In the genomic region with DNA sequence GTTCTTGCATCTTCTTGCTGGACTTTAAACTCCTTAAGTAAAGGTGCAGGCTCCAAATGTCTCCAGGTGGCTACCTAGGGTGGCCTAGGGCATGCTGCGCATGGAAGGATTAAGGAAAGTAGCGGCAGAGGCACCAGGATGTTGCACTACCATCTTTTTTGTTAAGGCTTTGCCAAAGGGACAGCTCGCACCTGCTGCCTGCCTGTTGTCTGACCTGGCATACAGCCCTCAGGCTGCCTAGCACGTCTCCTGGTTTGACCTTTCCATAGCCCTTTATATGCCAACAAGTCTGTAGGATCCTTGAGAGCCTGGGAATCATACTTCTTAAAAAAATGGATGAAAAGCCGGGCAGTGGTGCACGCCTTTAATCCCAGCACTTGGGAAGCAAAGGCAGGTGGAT, we compare ENCODE assay signal across 23 mouse cellular contexts. TPM values are rescaled to one million over a fixed set of nuclear protein-coding genes. Genes with fewer than 3 reads are reported as not detected.
A peak's percentile ranks its signal among the peaks of the same experiment; 100 is the strongest.
DNase-seq lines count a peak whose midpoint lies in the region; ATAC-seq and TF ChIP-seq lines count a peak whose summit lies in the region.
"Had no signal": no experiment of that assay in that cellular context is flagged by ENCODE, and none has a peak within 500 bp of the region (broad histone marks: within the 10 kb centered on the region; RNA-seq: fewer than 3 reads in every experiment).

No protein-coding gene starts in this region.

- no peaks in the 10 kb centered on the region for H3K9me3 ChIP-seq in heart, postnatal 0 days (replicated peaks; ENCODE audit: control insufficient read depth, low read length)
- H3K9me3 ChIP-seq in heart, embryonic 10.5 days, result no peaks in the 10 kb centered on the region
- H3K9me3 ChIP-seq in liver, embryonic 12.5 days (replicated peaks), result no peaks in the 10 kb centered on the region
- no peaks in the 10 kb centered on the region for H3K9me3 ChIP-seq in liver, embryonic 13.5 days (replicated peaks)
- H3K9me3 ChIP-seq in midbrain, embryonic 13.5 days, result no peaks in the 10 kb centered on the region
- H3K9me3 ChIP-seq: embryonic facial prominence, embryonic 12.5 days; embryonic facial prominence, embryonic 15.5 days; hindbrain, embryonic 12.5 days; hindbrain, embryonic 15.5 days had no signal

- peaks cover 8% of the 10 kb centered on the region; the same call in 1 of the 2 replicates for H3K4me1 ChIP-seq in heart, postnatal 0 days (ENCODE audit: control insufficient read depth, insufficient read depth)
- H3K4me1 ChIP-seq in heart, embryonic 10.5 days, result peaks cover 43% of the 10 kb centered on the region
- H3K4me1 ChIP-seq in liver, embryonic 12.5 days, result peaks cover 64% of the 10 kb centered on the region
- peaks cover 62% of the 10 kb centered on the region for H3K4me1 ChIP-seq in liver, embryonic 13.5 days (replicated peaks)
- peaks cover 22% of the 10 kb centered on the region for H3K4me1 ChIP-seq in midbrain, embryonic 13.5 days (replicated peaks)

- H3K9ac ChIP-seq in heart, postnatal 0 days (replicated peaks; ENCODE audit: low read depth, low read length), result no peak overlapping the region
- no peak overlapping the region for H3K9ac ChIP-seq in liver, embryonic 12.5 days
- no peak overlapping the region for H3K9ac ChIP-seq in liver, embryonic 13.5 days
- H3K9ac ChIP-seq in midbrain, embryonic 13.5 days (replicated peaks), result no peak overlapping the region
- H3K9ac ChIP-seq: embryonic facial prominence, embryonic 12.5 days; embryonic facial prominence, embryonic 15.5 days; forebrain, postnatal 0 days; hindbrain, embryonic 12.5 days; hindbrain, embryonic 15.5 days had no signal

- H3K27ac ChIP-seq in heart, postnatal 0 days (ENCODE audit: low read depth), result no peak overlapping the region
- H3K27ac ChIP-seq in heart, embryonic 10.5 days, result no peak overlapping the region
- peak overlapping the region; percentile 28; the same call in 1 of the 2 replicates for H3K27ac ChIP-seq in liver, embryonic 12.5 days
- H3K27ac ChIP-seq in liver, embryonic 13.5 days, result 0 out of 2 replicates have a peak overlapping the region, but pooled peaks have one; percentile 6
- H3K27ac ChIP-seq in midbrain, embryonic 13.5 days, result no peak overlapping the region
- H3K27ac ChIP-seq: embryonic facial prominence, embryonic 12.5 days; embryonic facial prominence, embryonic 15.5 days; hindbrain, embryonic 12.5 days; hindbrain, embryonic 15.5 days had no signal

- intact Hi-C loops in gastrocnemius, postnatal 14 days (cut with DNase I; ENCODE audit: low total_unique reads), result no loop called here

- H3K36me3 ChIP-seq in heart, postnatal 0 days (replicated peaks; ENCODE audit: control insufficient read depth, insufficient read depth, low read length), result peaks cover 19% of the 10 kb centered on the region
- H3K36me3 ChIP-seq in heart, embryonic 10.5 days, result peaks cover 32% of the 10 kb centered on the region
- peaks cover 29% of the 10 kb centered on the region for H3K36me3 ChIP-seq in liver, embryonic 12.5 days
- H3K36me3 ChIP-seq in liver, embryonic 13.5 days, result peaks cover 19% of the 10 kb centered on the region
- peaks cover 28% of the 10 kb centered on the region for H3K36me3 ChIP-seq in midbrain, embryonic 13.5 days

- peak; percentile 17 for DNase-seq in gastrocnemius, postnatal 10 days
- no peak for DNase-seq in gastrocnemius, postnatal 14 days
- peak; percentile 3 for DNase-seq in heart, postnatal 0 days (ENCODE audit: low spot score)
- no peak for DNase-seq in heart, embryonic 10.5 days (ENCODE audit: low spot score)
- no peak for DNase-seq in liver
- DNase-seq in liver, embryonic 13.5 days, result no peak
- DNase-seq: adrenal gland, adult 2 months; adrenal gland, postnatal 14 days; cerebellum, adult 11-12 months; cerebellum, adult 8-10 months; forebrain, postnatal 0 days; heart, postnatal 14 days had no signal

- 87% methylated on average over 6 of the region's 6 CpGs for WGBS in heart, postnatal 0 days
- WGBS in heart, embryonic 10.5 days, result 91% methylated on average over 6 of the region's 6 CpGs
- 84% methylated on average over 6 of the region's 6 CpGs for WGBS in liver, embryonic 12.5 days (ENCODE audit: insufficient replicate concordance)
- WGBS in liver, embryonic 13.5 days (ENCODE audit: insufficient replicate concordance), result 81% methylated on average over 6 of the region's 6 CpGs
- WGBS in midbrain, embryonic 13.5 days, result 91% methylated on average over 6 of the region's 6 CpGs

- no peak for ATAC-seq in heart, postnatal 0 days (ENCODE audit: insufficient read depth, low read depth)
- no peak for ATAC-seq in liver, embryonic 12.5 days
- no peak for ATAC-seq in liver, embryonic 13.5 days (ENCODE audit: low read depth)
- ATAC-seq in midbrain, embryonic 13.5 days, result no peak
- ATAC-seq: CD4-positive, CD25-positive, alpha-beta regulatory T cell, adult 4 months; forebrain, embryonic 14.5 days; forebrain, postnatal 0 days; intestine, postnatal 0 days had no signal

- H3K27me3 ChIP-seq in heart, postnatal 0 days (ENCODE audit: control insufficient read depth, insufficient read depth, low read length), result no peaks in the 10 kb centered on the region
- no peaks in the 10 kb centered on the region for H3K27me3 ChIP-seq in heart, embryonic 10.5 days (ENCODE audit: insufficient read depth, poor library complexity, severe bottlenecking)
- H3K27me3 ChIP-seq in liver, embryonic 12.5 days (replicated peaks), result no peaks in the 10 kb centered on the region
- no peaks in the 10 kb centered on the region for H3K27me3 ChIP-seq in liver, embryonic 13.5 days
- no peaks in the 10 kb centered on the region for H3K27me3 ChIP-seq in midbrain, embryonic 13.5 days
- H3K27me3 ChIP-seq: embryonic facial prominence, embryonic 12.5 days; embryonic facial prominence, embryonic 15.5 days; hindbrain, embryonic 12.5 days; hindbrain, embryonic 15.5 days had no signal

- H3K4me3 ChIP-seq in heart, postnatal 0 days (ENCODE audit: low read depth, low read length), result no peak overlapping the region
- H3K4me3 ChIP-seq in heart, embryonic 10.5 days, result no peak overlapping the region
- no peak overlapping the region for H3K4me3 ChIP-seq in liver, embryonic 12.5 days
- no peak overlapping the region for H3K4me3 ChIP-seq in liver, embryonic 13.5 days (replicated peaks)
- H3K4me3 ChIP-seq in midbrain, embryonic 13.5 days (replicated peaks), result no peak overlapping the region
- H3K4me3 ChIP-seq: embryonic facial prominence, embryonic 12.5 days; embryonic facial prominence, embryonic 15.5 days; hindbrain, embryonic 12.5 days; hindbrain, embryonic 15.5 days had no signal

- no peak for TF ChIP-seq EP300 in heart, postnatal 0 days (IDR thresholded peaks at IDR 0.05; ENCODE audit: low read depth)

- TF ChIP-seq CTCF in heart, postnatal 0 days (IDR thresholded peaks at IDR 0.05; ENCODE audit: low read depth), result no peak

- H3K4me2 ChIP-seq in heart, postnatal 0 days (ENCODE audit: low read depth, low read length), result no peak overlapping the region
- H3K4me2 ChIP-seq in liver, embryonic 12.5 days, result no peak overlapping the region
- H3K4me2 ChIP-seq in liver, embryonic 13.5 days, result 0 out of 2 replicates have a peak overlapping the region, but pooled peaks have one; percentile 5
- no peak overlapping the region for H3K4me2 ChIP-seq in midbrain, embryonic 13.5 days (replicated peaks)
- H3K4me2 ChIP-seq: embryonic facial prominence, embryonic 12.5 days; embryonic facial prominence, embryonic 15.5 days; hindbrain, embryonic 12.5 days; hindbrain, embryonic 15.5 days had no signal

RNA-seq across cellular contexts. Expression of a gene that starts 4.0 kb away (rescaled TPM):
- 10 to 100 TPM; 41.9 to 43.7 TPM for total RNA-seq in gastrocnemius, postnatal 10 days (2021)
- total RNA-seq in gastrocnemius, postnatal 14 days (2021), result 10 to 100 TPM; 34.9 to 35.7 TPM
- total RNA-seq in heart, postnatal 0 days (2014; rRNA removed; ENCODE audit: low replicate concordance), result 48.3 and 66.3 TPM in 2 replicates
- polyA plus RNA-seq in heart, postnatal 0 days (2015; fragmentation: Nextera tagmentation; extraction: Ambion mirVana), result 61.8 and 62.5 TPM in 2 replicates
- polyA plus RNA-seq in heart, embryonic 10.5 days (2016; fragmentation: Nextera tagmentation; extraction: Ambion mirVana), result 68.3 and 74.4 TPM in 2 replicates
- polyA plus RNA-seq in liver, embryonic 12.5 days (2016; fragmentation: Nextera tagmentation; extraction: Ambion mirVana), result 73.6 and 86.1 TPM in 2 replicates
- 74.2 and 81.0 TPM in 2 replicates for polyA plus RNA-seq in liver, embryonic 13.5 days (2015; fragmentation: Nextera tagmentation; extraction: Ambion mirVana)
- polyA plus RNA-seq in midbrain, embryonic 13.5 days (2015; fragmentation: Nextera tagmentation; extraction: Ambion mirVana), result 111 and 113 TPM in 2 replicates

RNA-seq across cellular contexts. Expression of a gene that starts 4.1 kb away (rescaled TPM):
- total RNA-seq in gastrocnemius, postnatal 10 days (2021), result under 1 TPM; 0.12 to 0.29 TPM
- total RNA-seq in gastrocnemius, postnatal 14 days (2021), result under 1 TPM in 1 of 2 experiments, not detected in 1; 0.08 TPM
- 0.08 TPM in 1 of 2 replicates, not detected in the other for total RNA-seq in heart, postnatal 0 days (2014; rRNA removed; ENCODE audit: low replicate concordance)
- 0.26 and 0.27 TPM in 2 replicates for polyA plus RNA-seq in heart, postnatal 0 days (2015; fragmentation: Nextera tagmentation; extraction: Ambion mirVana)
- polyA plus RNA-seq in heart, embryonic 10.5 days (2016; fragmentation: Nextera tagmentation; extraction: Ambion mirVana), result 1.6 and 1.9 TPM in 2 replicates
- 5.5 and 5.6 TPM in 2 replicates for polyA plus RNA-seq in liver, embryonic 12.5 days (2016; fragmentation: Nextera tagmentation; extraction: Ambion mirVana)
- 2.8 and 4.7 TPM in 2 replicates for polyA plus RNA-seq in liver, embryonic 13.5 days (2015; fragmentation: Nextera tagmentation; extraction: Ambion mirVana)
- 0.17 and 0.26 TPM in 2 replicates for polyA plus RNA-seq in midbrain, embryonic 13.5 days (2015; fragmentation: Nextera tagmentation; extraction: Ambion mirVana)
- total RNA-seq: gastrocnemius, adult 8-10 months had no signal
- polyA plus RNA-seq: frontal cortex, adult 2 months had no signal

RNA-seq across cellular contexts. Expression of a gene that starts 4.2 kb away (rescaled TPM):
- total RNA-seq in gastrocnemius, postnatal 10 days (2021), result 100 to 1,000 TPM; 252 to 283 TPM
- total RNA-seq in gastrocnemius, postnatal 14 days (2021), result 100 to 1,000 TPM; 278 to 315 TPM
- 530 and 532 TPM in 2 replicates for total RNA-seq in heart, postnatal 0 days (2014; rRNA removed; ENCODE audit: low replicate concordance)
- polyA plus RNA-seq in heart, postnatal 0 days (2015; fragmentation: Nextera tagmentation; extraction: Ambion mirVana), result 446 and 451 TPM in 2 replicates
- 207 and 246 TPM in 2 replicates for polyA plus RNA-seq in heart, embryonic 10.5 days (2016; fragmentation: Nextera tagmentation; extraction: Ambion mirVana)
- polyA plus RNA-seq in liver, embryonic 12.5 days (2016; fragmentation: Nextera tagmentation; extraction: Ambion mirVana), result 77.3 and 83.3 TPM in 2 replicates
- polyA plus RNA-seq in liver, embryonic 13.5 days (2015; fragmentation: Nextera tagmentation; extraction: Ambion mirVana), result 72.8 and 73.8 TPM in 2 replicates
- 169 and 170 TPM in 2 replicates for polyA plus RNA-seq in midbrain, embryonic 13.5 days (2015; fragmentation: Nextera tagmentation; extraction: Ambion mirVana)

RNA-seq across cellular contexts. Expression of a gene that starts 11.4 kb away (rescaled TPM):
- 100 to 1,000 TPM; 465 to 491 TPM for total RNA-seq in gastrocnemius, postnatal 10 days (2021)
- total RNA-seq in gastrocnemius, postnatal 14 days (2021), result 100 to 1,000 TPM; 340 to 388 TPM
- 924 and 959 TPM in 2 replicates for total RNA-seq in heart, postnatal 0 days (2014; rRNA removed; ENCODE audit: low replicate concordance)
- 903 and 932 TPM in 2 replicates for polyA plus RNA-seq in heart, postnatal 0 days (2015; fragmentation: Nextera tagmentation; extraction: Ambion mirVana)
- 2,022 and 2,208 TPM in 2 replicates for polyA plus RNA-seq in heart, embryonic 10.5 days (2016; fragmentation: Nextera tagmentation; extraction: Ambion mirVana)
- polyA plus RNA-seq in liver, embryonic 12.5 days (2016; fragmentation: Nextera tagmentation; extraction: Ambion mirVana), result 1,519 and 1,532 TPM in 2 replicates
- polyA plus RNA-seq in liver, embryonic 13.5 days (2015; fragmentation: Nextera tagmentation; extraction: Ambion mirVana), result 1,347 and 1,531 TPM in 2 replicates
- 785 and 825 TPM in 2 replicates for polyA plus RNA-seq in midbrain, embryonic 13.5 days (2015; fragmentation: Nextera tagmentation; extraction: Ambion mirVana)

RNA-seq across cellular contexts. Expression of a gene that starts 14.0 kb away (rescaled TPM):
- total RNA-seq in gastrocnemius, postnatal 10 days (2021), result 1,000 to 10,000 TPM; 5,193 to 5,983 TPM
- 1,000 to 10,000 TPM; 6,763 to 7,262 TPM for total RNA-seq in gastrocnemius, postnatal 14 days (2021)
- total RNA-seq in heart, postnatal 0 days (2014; rRNA removed; ENCODE audit: low replicate concordance), result 1,315 and 1,376 TPM in 2 replicates
- polyA plus RNA-seq in heart, postnatal 0 days (2015; fragmentation: Nextera tagmentation; extraction: Ambion mirVana), result 1,204 and 1,224 TPM in 2 replicates
- polyA plus RNA-seq in heart, embryonic 10.5 days (2016; fragmentation: Nextera tagmentation; extraction: Ambion mirVana), result 188 and 256 TPM in 2 replicates
- polyA plus RNA-seq in liver, embryonic 12.5 days (2016; fragmentation: Nextera tagmentation; extraction: Ambion mirVana), result 6.7 and 7.6 TPM in 2 replicates
- 5.5 and 6.7 TPM in 2 replicates for polyA plus RNA-seq in liver, embryonic 13.5 days (2015; fragmentation: Nextera tagmentation; extraction: Ambion mirVana)
- polyA plus RNA-seq in midbrain, embryonic 13.5 days (2015; fragmentation: Nextera tagmentation; extraction: Ambion mirVana), result 8.0 and 9.5 TPM in 2 replicates

Comparison
In these comparisons a context has a peak if more than half of its experiments do, and no peak if none do; other contexts are left out.
1. DNase-seq: peak in gastrocnemius, postnatal 10 days (single experiment) and heart, postnatal 0 days (single experiment); none in gastrocnemius, postnatal 14 days (single experiment), heart, embryonic 10.5 days (single experiment), liver (single experiment) and liver, embryonic 13.5 days (single experiment).
2. H3K27ac ChIP-seq: peak in liver, embryonic 12.5 days (single experiment) and liver, embryonic 13.5 days (single experiment); none in heart, postnatal 0 days (single experiment), heart, embryonic 10.5 days (single experiment) and midbrain, embryonic 13.5 days (single experiment).